Mouse (Mus musculus) CH12.LX (cell line): ENCODE results near the gene Ube2e3.

ENCODE experiments used
- CTCF ChIP-seq, 2 experiments: IDR thresholded peaks in 1 of 2; conservative IDR thresholded peaks in 1 of 2; 2 replicates each; pipeline ENCODE4 v1.5.1; 2011 to 2012; ENCODE audit warnings: low read depth in 2 of 2, low read length in 2 of 2, improper control_type of control experiment in 1 of 2, inconsistent platforms in 1 of 2, mild to moderate bottlenecking in 1 of 2, moderate library complexity in 1 of 2
- EP300 ChIP-seq: IDR thresholded peaks from 2 replicates; pipeline ENCODE4 v1.6.1; 2011; ENCODE audit warnings: low read length, improper control_type of control experiment
- GABPA ChIP-seq: IDR thresholded peaks from 2 replicates; pipeline ENCODE4 v1.6.1; 2012; ENCODE audit warnings: low read depth, low read length, improper control_type of control experiment, inconsistent platforms; ENCODE audit not compliant: insufficient replicate concordance
- MAZ ChIP-seq: IDR thresholded peaks from 2 replicates; pipeline ENCODE4 v1.6.1; 2012; ENCODE audit warnings: low read depth, mild to moderate bottlenecking, inconsistent platforms, low read length, improper control_type of control experiment, moderate library complexity
- NELFE ChIP-seq: IDR thresholded peaks from 2 replicates; pipeline ENCODE4 v1.6.1; 2011; ENCODE audit warnings: low read depth, low read length, improper control_type of control experiment
- POLR2A ChIP-seq: IDR thresholded peaks from 2 replicates; pipeline ENCODE4 v1.6.1; 2011; ENCODE audit warnings: low read depth, mild to moderate bottlenecking, improper control_type of control experiment, low read length
- RCOR1 ChIP-seq: conservative IDR thresholded peaks from 2 replicates; pipeline ENCODE4 v1.6.1; 2012; ENCODE audit warnings: low read depth, mild to moderate bottlenecking, inconsistent platforms, low read length, improper control_type of control experiment
- TCF12 ChIP-seq: IDR thresholded peaks from 2 replicates; pipeline ENCODE4 v1.6.1; 2014; ENCODE audit warnings: low read depth, mild to moderate bottlenecking, inconsistent platforms, low read length, improper control_type of control experiment
- UBTF ChIP-seq: IDR thresholded peaks from 2 replicates; pipeline ENCODE4 v1.6.1; 2012; ENCODE audit warnings: low read depth, mild to moderate bottlenecking, inconsistent platforms, low read length, improper control_type of control experiment, moderate library complexity
- ZC3H11A ChIP-seq: IDR thresholded peaks from 2 replicates; pipeline ENCODE4 v1.6.1; 2012; ENCODE audit warnings: low read depth, mild to moderate bottlenecking, inconsistent platforms, low read length, improper control_type of control experiment

GRCm38 (mm10) chr2:78895216-78895615, 27.3 kb downstream of the Ube2e3 start:
- TF ChIP-seq POLR2A = no peak
- no peak for TF ChIP-seq CTCF (conservative IDR thresholded peaks at IDR 0.05 in 1 of 2, IDR thresholded peaks at IDR 0.05 in 1 of 2; ENCODE audit: low read depth in 2 of 2, low read length in 2 of 2)
- no peak for TF ChIP-seq ZC3H11A
- TF ChIP-seq UBTF = no peak
- no peak for TF ChIP-seq EP300
- TF ChIP-seq MAZ = no peak
- TF ChIP-seq RCOR1 = no peak
- TF ChIP-seq NELFE = no peak
- TF ChIP-seq TCF12 = no peak
- TF ChIP-seq GABPA = no peak
